Mouse (Mus musculus) kidney, adult 2 months (tissue): ENCODE measurements at regions not wholly inside any gene's neighbourhood (a gene's known extent, or its start where the extent isn't known, plus 50 kb on each side); places are given as distances from the start of the nearest gene placed in this dataset.

Experiments used
- CTCF ChIP-seq: fragments of 200-500 bp; conservative IDR thresholded peaks from 2 replicates; pipeline ENCODE4 v1.5.1; 2011; ENCODE audit warnings: low read depth, mild to moderate bottlenecking, control low read depth, low read length, moderate library complexity, mixed read lengths; ENCODE audit not compliant: insufficient read depth, insufficient read length
- POLR2A ChIP-seq: fragments of 200-500 bp; IDR thresholded peaks from one replicate; pipeline ENCODE4 v1.6.1; 2011; ENCODE audit warnings: low read depth, low read length, control low read depth

GRCm38 (mm10) chr4:55605541-55605940, 73.3 kb upstream of the Klf4 start:
- TF ChIP-seq CTCF (no peak), POLR2A (no peak)
